Mouse (Mus musculus) heart, postnatal 25 days (tissue): Measurements from ENCODE around the gene Aldh8a1. TPM values are rescaled to one million over a fixed set of nuclear protein-coding genes. Genes with fewer than 3 reads are reported as not detected.

Experiments used
- DNase-seq: peaks from one replicate; pipeline ENCODE4 v3.0.0; 2022; ENCODE audit warnings: low spot score
- intact Hi-C: fragments of 180-260 bp; cut with DNase I; formaldehyde crosslinking; loops from one replicate; pipeline ENCODE4 v1.15.1; 2025
- total RNA-seq, 2 experiments: library from RNA; stranded (reverse); gene quantifications; 2 replicates each; pipeline ENCODE4 v1.2.3; 2021

The Aldh8a1 gene
- not detected for total RNA-seq

- DNase-seq, result no peak
- intact Hi-C loops, result no loop called here
These were observed at the start of gene Aldh8a1 for GRCm38 (mm10) chr10:21376682-21377473. Aldh8a1 (plus strand) TSS chr10:21377291.

GRCm38 (mm10) chr10:21327605-21328135 lies 49.4 kb upstream of the Aldh8a1 start:
- no peak for DNase-seq
- intact Hi-C loops, result no loop called here

- no peak for DNase-seq
- intact Hi-C loops, result no loop called here
These were observed 42.6 kb upstream of the Aldh8a1 start for GRCm38 (mm10) chr10:21334349-21335105.

- intact Hi-C loops, result no loop called here
- no peak for DNase-seq
These were observed 41.6 kb upstream of the Aldh8a1 start for GRCm38 (mm10) chr10:21335534-21335933.

GRCm38 (mm10) chr10:21337191-21337590 lies 39.9 kb upstream of the Aldh8a1 start:
- intact Hi-C loops, result no loop called here
- no peak for DNase-seq

- no peak for DNase-seq
- intact Hi-C loops, result no loop called here
These were observed 35.4 kb upstream of the Aldh8a1 start for GRCm38 (mm10) chr10:21341706-21342105.

GRCm38 (mm10) chr10:21342331-21343005 lies 34.6 kb upstream of the Aldh8a1 start:
- intact Hi-C loops, result no loop called here
- DNase-seq, result no peak

GRCm38 (mm10) chr10:21347332-21347731 lies 29.8 kb upstream of the Aldh8a1 start:
- intact Hi-C loops, result no loop called here
- no peak for DNase-seq

GRCm38 (mm10) chr10:21349449-21349848 lies 27.6 kb upstream of the Aldh8a1 start:
- intact Hi-C loops, result no loop called here
- DNase-seq, result no peak

GRCm38 (mm10) chr10:21349946-21350345 lies 27.1 kb upstream of the Aldh8a1 start:
- intact Hi-C loops, result no loop called here
- DNase-seq, result no peak

- intact Hi-C loops, result no loop called here
- DNase-seq, result no peak
These were observed 26.3 kb upstream of the Aldh8a1 start for GRCm38 (mm10) chr10:21350531-21351515.

- intact Hi-C loops, result no loop called here
These were observed 25.3 kb upstream of the Aldh8a1 start for GRCm38 (mm10) chr10:21351766-21352165.

GRCm38 (mm10) chr10:21353890-21354289 lies 23.2 kb upstream of the Aldh8a1 start:
- intact Hi-C loops, result no loop called here
- DNase-seq, result no peak

More at GRCm38 (mm10) chr10:21351766-21352165, 25.3 kb upstream of the Aldh8a1 start:
- DNase-seq, result no peak

GRCm38 (mm10) chr10:21354506-21354905 lies 22.6 kb upstream of the Aldh8a1 start:
- DNase-seq, result no peak
- intact Hi-C loops, result no loop called here

GRCm38 (mm10) chr10:21357986-21358385 lies 19.1 kb upstream of the Aldh8a1 start:
- DNase-seq, result no peak

GRCm38 (mm10) chr10:21359086-21359485 lies 18.0 kb upstream of the Aldh8a1 start:
- intact Hi-C loops, result no loop called here

More at GRCm38 (mm10) chr10:21357986-21358385, 19.1 kb upstream of the Aldh8a1 start:
- intact Hi-C loops, result no loop called here

GRCm38 (mm10) chr10:21361871-21362270 lies 15.2 kb upstream of the Aldh8a1 start:
- intact Hi-C loops, result no loop called here
- no peak for DNase-seq

More at GRCm38 (mm10) chr10:21359086-21359485, 18.0 kb upstream of the Aldh8a1 start:
- no peak for DNase-seq

- intact Hi-C loops, result no loop called here
- no peak for DNase-seq
These were observed 13.8 kb upstream of the Aldh8a1 start for GRCm38 (mm10) chr10:21363297-21363696.

- no peak for DNase-seq
- intact Hi-C loops, result no loop called here
These were observed 12.1 kb upstream of the Aldh8a1 start for GRCm38 (mm10) chr10:21364946-21365345.
